Mouse (Mus musculus) neural tube, embryonic 15.5 days (tissue): ENCODE results near the gene 4933427I04Rik. TPM values are rescaled to one million over a fixed set of nuclear protein-coding genes. Genes with fewer than 3 reads are reported as not detected.

ENCODE experiments used
- ATAC-seq: fragments of 200-750 bp; cut with Nextera tagmentation; 2 replicates; pipeline ENCODE4 v1.8.0; 2017; ENCODE audit warnings: mild to moderate bottlenecking, moderate TSS enrichment, moderate library complexity; ENCODE audit not compliant: low FRiP score
- H3K27ac ChIP-seq: fragments of 300-500 bp; sonication (generic); replicated peaks from 2 replicates; pipeline ENCODE4 v1.5.1; 2015; ENCODE audit warnings: mild to moderate bottlenecking, inconsistent platforms
- H3K27me3 ChIP-seq: fragments of 300-500 bp; sonication (generic); replicated peaks from 2 replicates; pipeline ENCODE4 v1.6.1; 2015; ENCODE audit warnings: inconsistent platforms
- H3K36me3 ChIP-seq: fragments of 300-500 bp; sonication (generic); 2 replicates; pipeline ENCODE4 v1.6.1; 2015; ENCODE audit warnings: inconsistent platforms
- H3K4me1 ChIP-seq: fragments of 300-500 bp; sonication (generic); 2 replicates; pipeline ENCODE4 v1.6.1; 2015; ENCODE audit warnings: inconsistent platforms
- H3K4me2 ChIP-seq: fragments of 300-500 bp; sonication (generic); 2 replicates; pipeline ENCODE4 v1.6.1; 2015; ENCODE audit warnings: inconsistent platforms, mild to moderate bottlenecking, moderate library complexity
- H3K4me3 ChIP-seq: fragments of 300-500 bp; sonication (generic); replicated peaks from 2 replicates; pipeline ENCODE4 v1.5.1; 2015; ENCODE audit warnings: mild to moderate bottlenecking, inconsistent platforms
- H3K9ac ChIP-seq: fragments of 300-500 bp; sonication (generic); replicated peaks from 2 replicates; pipeline ENCODE4 v1.6.1; 2015; ENCODE audit warnings: mild to moderate bottlenecking, inconsistent platforms
- H3K9me3 ChIP-seq: fragments of 300-500 bp; sonication (generic); replicated peaks from 2 replicates; pipeline ENCODE4 v1.6.1; 2016; ENCODE audit warnings: inconsistent platforms
- WGBS: fragments of 180-500 bp; shearing (Covaris S2); methylation state at CpG from one replicate; pipeline ENCODE4 v1.1.7; 2015; ENCODE audit warnings: mixed read lengths; 5-methylcytosine and 5-hydroxymethylcytosine counted together
- polyA plus RNA-seq: library from polyadenylated mRNA; unstranded; fragments of >200 nt; fragmentation: Nextera tagmentation; extraction: Ambion mirVana; gene quantifications from 2 replicates; pipeline ENCODE4 v1.2.1, GENCODE M21; 2015

The 4933427I04Rik gene
- 0.08 and 0.15 TPM in 2 replicates for polyA plus RNA-seq

DNA sequence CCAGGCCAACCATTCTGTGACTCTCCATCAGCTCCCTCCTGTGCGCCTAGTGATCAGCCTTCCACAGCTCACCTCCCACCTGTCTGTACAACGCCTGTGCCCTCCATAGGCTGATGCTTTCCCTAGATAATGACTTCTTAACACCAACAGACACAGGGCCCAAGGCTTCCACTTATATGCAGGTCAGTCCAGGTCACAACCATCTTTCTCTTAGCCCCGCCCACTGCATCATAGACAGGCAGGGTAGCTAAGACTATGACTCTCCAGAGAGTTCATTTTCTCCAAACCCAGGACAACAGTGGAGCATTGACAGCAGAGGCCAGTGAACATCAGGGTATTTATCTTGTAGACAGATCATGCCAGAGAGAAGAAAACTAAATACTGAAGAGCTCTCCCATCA lies at the start of gene 4933427I04Rik:
TSS of gene 4933427I04Rik (plus strand) at position 301 of the 400 bp plus-strand sequence.
- no peaks in the 10 kb centered on the region for H3K9me3 ChIP-seq
- no peak within 1 kb of the TSS for H3K4me2 ChIP-seq
- no peak within 1 kb of the TSS for H3K27ac ChIP-seq
- WGBS: 83% methylated on average over 3 of the region's 3 CpGs
- no peaks in the 10 kb centered on the region for H3K27me3 ChIP-seq
- no peaks in the 10 kb centered on the region for H3K4me1 ChIP-seq
- H3K9ac ChIP-seq: no peak within 1 kb of the TSS
- no peaks in the 10 kb centered on the region for H3K36me3 ChIP-seq
- no peak within 1 kb of the TSS for H3K4me3 ChIP-seq
- no peak for ATAC-seq

- H3K4me1 ChIP-seq: no peaks in the 10 kb centered on the region
- no peaks in the 10 kb centered on the region for H3K27me3 ChIP-seq
- H3K9me3 ChIP-seq: no peaks in the 10 kb centered on the region
- no peaks in the 10 kb centered on the region for H3K36me3 ChIP-seq
- H3K9ac ChIP-seq: no peak overlapping the region
- H3K4me3 ChIP-seq: no peak overlapping the region
- H3K27ac ChIP-seq: no peak overlapping the region
- no peak overlapping the region for H3K4me2 ChIP-seq
- ATAC-seq: no peak
- WGBS: 90% methylated on average over 12 of the region's 12 CpGs
Observed at GRCm38 (mm10) chr4:123810475-123811295, 48.8 kb upstream of the 4933427I04Rik start.

DNA sequence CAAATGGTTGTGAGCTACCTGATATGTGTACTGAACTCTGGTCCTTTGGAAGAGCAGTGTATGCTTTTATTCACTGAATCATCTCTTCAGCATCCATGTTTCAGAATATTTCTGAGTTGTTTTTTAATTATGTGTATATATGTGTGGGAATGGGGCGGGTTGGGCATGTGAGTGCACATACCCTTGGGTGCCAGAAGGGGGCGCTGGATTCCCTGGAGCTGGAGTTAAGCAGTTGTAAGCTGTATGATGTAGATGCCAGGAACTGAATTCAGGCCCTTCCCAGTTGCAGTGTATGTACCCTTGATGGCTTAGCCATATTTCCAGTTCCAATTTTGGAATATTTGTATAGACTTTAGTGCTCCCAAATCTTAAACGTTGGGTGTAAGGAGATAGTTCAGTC lies 47.0 kb upstream of the 4933427I04Rik start:
- 87% methylated on average over 3 of the region's 3 CpGs for WGBS
- no peaks in the 10 kb centered on the region for H3K27me3 ChIP-seq
- no peak for ATAC-seq

DNA sequence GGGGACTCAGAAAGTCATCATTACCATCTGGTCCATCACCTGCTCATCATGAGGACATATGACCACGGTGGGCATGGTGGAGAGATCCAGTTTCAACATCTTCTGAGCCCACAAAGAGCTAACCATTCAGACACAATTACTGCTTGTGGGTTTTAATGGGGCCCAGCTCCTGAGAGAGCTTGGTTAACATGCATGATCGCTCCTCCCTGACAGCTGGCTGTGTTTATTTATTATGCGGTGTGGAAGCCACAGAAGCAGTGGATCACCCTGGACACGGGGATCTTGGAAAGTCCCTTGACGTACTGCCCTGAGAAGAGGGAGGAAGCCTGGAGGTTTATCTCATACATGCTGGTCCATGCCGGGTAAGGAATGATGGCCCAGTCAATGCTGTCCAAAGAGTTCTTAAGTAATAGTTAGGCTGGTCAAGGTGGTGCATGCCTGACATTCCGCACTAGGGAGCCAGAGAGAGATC lies 45.4 kb upstream of the 4933427I04Rik start:
- Histone ChIP-seq H3K36me3 (no peaks in the 10 kb centered on the region), H3K9me3 (no peaks in the 10 kb centered on the region)

More for the DNA sequence above, 47.0 kb upstream of the 4933427I04Rik start:
- Histone ChIP-seq H3K9ac (no peak overlapping the region), H3K9me3 (no peaks in the 10 kb centered on the region), H3K4me1 (no peaks in the 10 kb centered on the region), H3K4me2 (no peak overlapping the region), H3K4me3 (no peak overlapping the region), H3K36me3 (no peaks in the 10 kb centered on the region), H3K27ac (no peak overlapping the region)

GRCm38 (mm10) chr4:123819093-123819610 lies 40.3 kb upstream of the 4933427I04Rik start:
- 48% methylated on average over 4 of the region's 4 CpGs for WGBS
- no peaks in the 10 kb centered on the region for H3K36me3 ChIP-seq
- H3K27ac ChIP-seq: no peak overlapping the region
- H3K9ac ChIP-seq: no peak overlapping the region
- no peak overlapping the region for H3K4me3 ChIP-seq
- no peaks in the 10 kb centered on the region for H3K9me3 ChIP-seq
- no peak for ATAC-seq
- no peaks in the 10 kb centered on the region for H3K27me3 ChIP-seq
- no peaks in the 10 kb centered on the region for H3K4me1 ChIP-seq
- no peak overlapping the region for H3K4me2 ChIP-seq

More for the DNA sequence above, 45.4 kb upstream of the 4933427I04Rik start:
- 49% methylated on average over 7 of the region's 7 CpGs for WGBS
- Histone ChIP-seq H3K4me3 (no peak overlapping the region), H3K27ac (no peak overlapping the region), H3K9ac (no peak overlapping the region), H3K4me1 (no peaks in the 10 kb centered on the region), H3K4me2 (no peak overlapping the region), H3K27me3 (no peaks in the 10 kb centered on the region)
- no peak for ATAC-seq

DNA sequence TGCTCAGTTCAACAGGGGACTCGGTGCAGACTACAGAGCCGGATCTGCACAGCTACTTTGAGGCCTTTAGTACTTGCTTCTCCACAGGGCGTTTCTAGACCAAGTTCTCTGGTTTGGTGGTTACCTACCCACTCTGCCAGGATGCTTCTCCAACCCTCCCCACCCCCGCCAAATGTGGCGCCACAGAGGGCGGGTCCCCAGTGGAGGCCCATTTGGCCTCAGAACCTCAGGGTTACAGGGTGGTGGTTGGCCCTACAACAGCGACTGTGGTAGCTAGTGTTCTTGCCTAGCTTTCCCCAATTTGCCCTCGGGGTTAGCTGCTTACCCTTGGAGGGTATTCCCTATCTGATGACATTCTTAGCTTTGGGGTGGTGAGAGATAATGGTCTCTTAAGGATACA lies 17.4 kb upstream of the 4933427I04Rik start:
- Histone ChIP-seq H3K4me3 (no peak overlapping the region), H3K9me3 (no peaks in the 10 kb centered on the region), H3K27me3 (no peaks in the 10 kb centered on the region), H3K9ac (no peak overlapping the region), H3K4me1 (no peaks in the 10 kb centered on the region), H3K4me2 (no peak overlapping the region), H3K36me3 (no peaks in the 10 kb centered on the region), H3K27ac (no peak overlapping the region)
- 86% methylated on average over 8 of the region's 8 CpGs for whole genome bisulfite sequencing
- no peak for ATAC-seq

GRCm38 (mm10) chr4:123856888-123857287 lies 2.6 kb upstream of the 4933427I04Rik start:
- no peak for ATAC-seq
- WGBS: 64% methylated on average over 4 of the region's 4 CpGs

GRCm38 (mm10) chr4:123858090-123858489 lies 1.4 kb upstream of the 4933427I04Rik start:
- Histone ChIP-seq H3K9ac (no peak overlapping the region), H3K4me3 (no peak overlapping the region), H3K4me2 (no peak overlapping the region), H3K27me3 (no peaks in the 10 kb centered on the region), H3K9me3 (no peaks in the 10 kb centered on the region), H3K4me1 (no peaks in the 10 kb centered on the region), H3K36me3 (no peaks in the 10 kb centered on the region), H3K27ac (no peak overlapping the region)
- no peak for ATAC-seq
- WGBS: 91% methylated on average over 7 of the region's 7 CpGs

More at GRCm38 (mm10) chr4:123856888-123857287, 2.6 kb upstream of the 4933427I04Rik start:
- Histone ChIP-seq H3K27ac (no peak overlapping the region), H3K4me3 (no peak overlapping the region), H3K4me1 (no peaks in the 10 kb centered on the region), H3K9me3 (no peaks in the 10 kb centered on the region), H3K4me2 (no peak overlapping the region), H3K36me3 (no peaks in the 10 kb centered on the region), H3K9ac (no peak overlapping the region), H3K27me3 (no peaks in the 10 kb centered on the region)

DNA sequence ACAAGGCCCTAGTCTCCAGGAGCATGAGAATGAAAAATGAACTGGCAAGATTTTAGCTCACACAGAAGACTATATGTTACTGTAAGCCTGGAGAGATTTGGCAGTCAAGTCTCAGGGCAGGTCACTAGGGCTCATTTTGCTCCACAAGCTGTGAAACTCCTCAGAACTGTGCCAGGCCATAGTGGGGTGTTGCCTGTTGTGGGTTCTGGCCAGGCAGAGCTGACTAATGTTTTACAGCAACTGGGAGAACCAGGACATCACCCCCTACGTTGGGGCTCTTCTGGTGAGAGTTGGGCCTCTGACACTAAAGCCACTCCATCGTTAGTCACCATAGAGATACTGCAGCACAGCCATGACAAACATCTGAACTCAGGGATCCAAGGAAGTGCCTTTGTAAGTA lies 324 bp downstream of the 4933427I04Rik start:
- WGBS: 52% methylated on average over 2 of the region's 2 CpGs

DNA sequence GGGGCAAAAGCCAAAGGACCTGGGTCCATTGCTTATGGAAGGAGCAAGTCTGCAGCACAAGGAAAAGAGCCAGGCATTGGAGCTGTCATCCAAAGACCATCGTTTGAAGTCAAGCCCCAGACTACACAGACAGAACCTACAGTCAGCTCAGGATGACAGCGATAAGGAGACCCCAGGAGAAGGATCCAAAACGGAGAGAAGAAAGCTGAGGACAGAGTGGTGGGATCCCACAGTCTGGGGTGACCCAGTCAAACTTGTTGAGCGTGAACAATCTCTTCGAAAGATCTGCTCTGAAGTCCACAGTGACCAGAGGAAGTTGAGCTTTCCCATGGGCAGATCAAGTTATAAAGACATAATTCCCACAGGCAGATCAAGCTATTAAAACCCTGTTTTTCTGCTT lies 1.1 kb downstream of the 4933427I04Rik start:
- Histone ChIP-seq H3K36me3 (no peaks in the 10 kb centered on the region), H3K4me1 (no peaks in the 10 kb centered on the region), H3K27me3 (no peaks in the 10 kb centered on the region), H3K4me3 (no peak overlapping the region), H3K27ac (no peak overlapping the region), H3K9ac (no peak overlapping the region), H3K4me2 (no peak overlapping the region), H3K9me3 (no peaks in the 10 kb centered on the region)
- 84% methylated on average over 5 of the region's 5 CpGs for WGBS
- no peak for ATAC-seq

More for the DNA sequence above, 324 bp downstream of the 4933427I04Rik start:
- Histone ChIP-seq H3K27me3 (no peaks in the 10 kb centered on the region), H3K36me3 (no peaks in the 10 kb centered on the region), H3K9ac (no peak overlapping the region), H3K4me3 (no peak overlapping the region), H3K4me2 (no peak overlapping the region), H3K4me1 (no peaks in the 10 kb centered on the region), H3K27ac (no peak overlapping the region), H3K9me3 (no peaks in the 10 kb centered on the region)
- ATAC-seq: no peak

GRCm38 (mm10) chr4:123893726-123894125 lies 34.2 kb downstream of the 4933427I04Rik start:
- H3K36me3 ChIP-seq: no peaks in the 10 kb centered on the region
- H3K9ac ChIP-seq: no peak overlapping the region
- no peak overlapping the region for H3K4me2 ChIP-seq
- H3K4me3 ChIP-seq: no peak overlapping the region
- ATAC-seq: no peak
- H3K27ac ChIP-seq: no peak overlapping the region
- 96% methylated on average over 5 of the region's 5 CpGs for WGBS
- H3K27me3 ChIP-seq: no peaks in the 10 kb centered on the region
- no peaks in the 10 kb centered on the region for H3K4me1 ChIP-seq
- no peaks in the 10 kb centered on the region for H3K9me3 ChIP-seq

DNA sequence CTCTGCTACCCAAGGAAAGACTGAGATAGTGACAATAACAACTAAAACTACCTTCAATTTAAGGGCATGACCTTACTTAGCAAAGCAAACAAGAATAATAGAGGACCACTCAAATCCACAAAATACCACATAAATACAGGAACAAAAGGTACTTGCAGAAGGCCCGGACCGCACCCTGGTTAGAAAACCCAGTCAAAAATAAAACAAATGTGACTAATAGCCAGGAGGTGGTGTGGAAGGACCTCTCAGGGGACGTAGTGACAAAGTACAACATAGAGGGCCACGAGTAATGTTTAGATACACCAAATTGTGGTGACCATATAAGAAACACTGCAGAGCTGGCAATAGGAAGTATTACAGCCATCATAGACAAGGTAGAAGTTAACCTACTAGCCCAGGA lies 34.8 kb downstream of the 4933427I04Rik start:
- 87% methylated on average over 4 of the region's 4 CpGs for WGBS
- Histone ChIP-seq H3K4me3 (no peak overlapping the region), H3K9me3 (no peaks in the 10 kb centered on the region), H3K4me1 (no peaks in the 10 kb centered on the region), H3K9ac (no peak overlapping the region), H3K27ac (no peak overlapping the region), H3K27me3 (no peaks in the 10 kb centered on the region), H3K4me2 (no peak overlapping the region), H3K36me3 (no peaks in the 10 kb centered on the region)
- no peak for ATAC-seq
